Mouse (Mus musculus) MEL (cell line): ENCODE measurements around the gene Satb1. TPM values are rescaled to one million over a fixed set of nuclear protein-coding genes. Genes with fewer than 3 reads are reported as not detected.

ENCODE experiments used
- DNase-seq: peaks from one replicate; pipeline ENCODE4 v3.0.0; 2011; ENCODE audit warnings: low read depth, low spot score
- H3K27ac ChIP-seq: 2 replicates; pipeline ENCODE4 v1.5.1; 2012; ENCODE audit warnings: low read depth, mild to moderate bottlenecking, control low read depth, low read length, moderate library complexity; ENCODE audit not compliant: control insufficient read depth
- H3K27me3 ChIP-seq, 2 experiments: fragments of 150-350 bp in 1 of 2; sonication (generic) in 1 of 2; 2 replicates each; pipeline ENCODE4 v1.6.1; 2012; ENCODE audit warnings: low read length in 2 of 2, mild to moderate bottlenecking in 2 of 2, improper control_type of control experiment in 1 of 2, moderate library complexity in 1 of 2; ENCODE audit not compliant: insufficient read depth in 2 of 2, control insufficient read depth in 1 of 2
- H3K36me3 ChIP-seq, 2 experiments: 2 replicates each; pipeline ENCODE4 v1.6.1; 2012 to 2014; ENCODE audit warnings: low read length in 2 of 2, improper control_type of control experiment in 1 of 2, inconsistent platforms in 1 of 2, mild to moderate bottlenecking in 1 of 2; ENCODE audit not compliant: insufficient read depth in 2 of 2, control insufficient read depth in 1 of 2
- H3K4me1 ChIP-seq, 2 experiments: fragments of 150-350 bp in 1 of 2; sonication (generic) in 1 of 2; 2 replicates each; pipeline ENCODE4 v1.6.1; 2012; ENCODE audit warnings: low read length in 2 of 2, improper control_type of control experiment in 1 of 2, mild to moderate bottlenecking in 1 of 2; ENCODE audit not compliant: insufficient read depth in 2 of 2, control insufficient read depth in 1 of 2
- H3K4me3 ChIP-seq, 2 experiments: fragments of 150-350 bp in 1 of 2; sonication (generic) in 1 of 2; 2 replicates each; pipeline ENCODE4 v1.5.1; 2012; ENCODE audit warnings: low read depth in 2 of 2, low read length in 2 of 2, mild to moderate bottlenecking in 2 of 2, moderate library complexity in 2 of 2, control low read depth in 1 of 2, improper control_type of control experiment in 1 of 2; ENCODE audit not compliant: control insufficient read depth in 1 of 2, insufficient read depth in 1 of 2
- H3K79me2 ChIP-seq: 2 replicates; pipeline ENCODE4 v1.6.1; 2012; ENCODE audit warnings: mild to moderate bottlenecking, low read length, moderate library complexity; ENCODE audit not compliant: control insufficient read depth, poor library complexity, insufficient read depth
- H3K9ac ChIP-seq: 2 replicates; pipeline ENCODE4 v1.6.1; 2012; ENCODE audit warnings: low read depth, mild to moderate bottlenecking, control low read depth, low read length, moderate library complexity; ENCODE audit not compliant: control insufficient read depth, poor library complexity, severe bottlenecking
- H3K9me3 ChIP-seq: fragments of 150-350 bp; sonication (generic); replicated peaks from 2 replicates; pipeline ENCODE4 v1.6.1; 2012; ENCODE audit warnings: mild to moderate bottlenecking, low read length, improper control_type of control experiment, moderate library complexity; ENCODE audit not compliant: insufficient read depth
- BHLHE40 ChIP-seq: IDR thresholded peaks from 2 replicates; pipeline ENCODE4 v1.6.1; 2012; ENCODE audit warnings: low read depth, mild to moderate bottlenecking, inconsistent platforms, low read length, improper control_type of control experiment, borderline replicate concordance
- CHD1 ChIP-seq: IDR thresholded peaks from 2 replicates; pipeline ENCODE4 v1.6.1; 2012; ENCODE audit warnings: low read depth, mild to moderate bottlenecking, inconsistent platforms, low read length, improper control_type of control experiment
- CHD2 ChIP-seq: IDR thresholded peaks from 2 replicates; pipeline ENCODE4 v1.6.1; 2011; ENCODE audit warnings: low read length, improper control_type of control experiment
- HCFC1 ChIP-seq: IDR thresholded peaks from 2 replicates; pipeline ENCODE4 v1.6.1; 2012; ENCODE audit warnings: low read depth, mild to moderate bottlenecking, inconsistent platforms, low read length, improper control_type of control experiment, moderate library complexity
- KAT2A ChIP-seq: conservative IDR thresholded peaks from 2 replicates; pipeline ENCODE4 v1.6.1; 2012; ENCODE audit warnings: low read depth, low read length, improper control_type of control experiment, inconsistent platforms
- MAFK ChIP-seq: IDR thresholded peaks from 2 replicates; pipeline ENCODE4 v1.6.1; 2011; ENCODE audit warnings: low read depth, mild to moderate bottlenecking, low read length, improper control_type of control experiment, borderline replicate concordance
- MAX ChIP-seq: IDR thresholded peaks from 2 replicates; pipeline ENCODE4 v1.6.1; 2011; ENCODE audit warnings: low read length, improper control_type of control experiment
- MAZ ChIP-seq: IDR thresholded peaks from 2 replicates; pipeline ENCODE4 v1.6.1; 2012; ENCODE audit warnings: low read depth, mild to moderate bottlenecking, inconsistent platforms, low read length, improper control_type of control experiment
- MEF2A ChIP-seq: IDR thresholded peaks from 2 replicates; pipeline ENCODE4 v1.6.1; 2014; ENCODE audit warnings: low read depth, mild to moderate bottlenecking, inconsistent platforms, low read length, improper control_type of control experiment; ENCODE audit not compliant: poor library complexity, insufficient replicate concordance, severe bottlenecking; ENCODE audit errors: extremely low read depth
- MXI1 ChIP-seq: IDR thresholded peaks from 2 replicates; pipeline ENCODE4 v1.6.1; 2011; ENCODE audit warnings: mild to moderate bottlenecking, low read depth, low read length, improper control_type of control experiment
- MYB ChIP-seq: IDR thresholded peaks from 2 replicates; pipeline ENCODE4 v1.6.1; 2011; ENCODE audit warnings: mild to moderate bottlenecking, low read depth, low read length, improper control_type of control experiment
- MYC ChIP-seq: IDR thresholded peaks from 2 replicates; pipeline ENCODE4 v1.6.1; 2011; ENCODE audit warnings: low read depth, mild to moderate bottlenecking, low read length, improper control_type of control experiment, moderate library complexity
- NELFE ChIP-seq: IDR thresholded peaks from 2 replicates; pipeline ENCODE4 v1.6.1; 2011; ENCODE audit warnings: low read depth, low read length, improper control_type of control experiment
- NRF1 ChIP-seq: IDR thresholded peaks from 2 replicates; pipeline ENCODE4 v1.6.1; 2014; ENCODE audit warnings: low read depth, mild to moderate bottlenecking, inconsistent platforms, low read length, improper control_type of control experiment, moderate library complexity; ENCODE audit not compliant: poor library complexity, insufficient read depth, severe bottlenecking
- POLR2AphosphoS5 ChIP-seq: IDR thresholded peaks from 2 replicates; pipeline ENCODE4 v1.6.1; 2012; ENCODE audit warnings: low read depth, borderline replicate concordance, mild to moderate bottlenecking, inconsistent platforms, low read length, moderate library complexity, mixed read lengths
- RAD21 ChIP-seq: IDR thresholded peaks from 2 replicates; pipeline ENCODE4 v1.6.1; 2011; ENCODE audit warnings: mild to moderate bottlenecking, low read depth, low read length, improper control_type of control experiment
- SMC3 ChIP-seq: IDR thresholded peaks from 2 replicates; pipeline ENCODE4 v1.6.1; 2011; ENCODE audit warnings: low read depth, low read length, improper control_type of control experiment
- TAL1 ChIP-seq: IDR thresholded peaks from 2 replicates; pipeline ENCODE4 v1.6.1; 2012; ENCODE audit warnings: mild to moderate bottlenecking, inconsistent platforms, low read length, moderate library complexity, mixed read lengths
- TBP ChIP-seq: IDR thresholded peaks from 2 replicates; pipeline ENCODE4 v1.8.0; 2011; ENCODE audit warnings: low read depth, low read length, improper control_type of control experiment
- TCF12 ChIP-seq: IDR thresholded peaks from 2 replicates; pipeline ENCODE4 v1.6.1; 2014; ENCODE audit warnings: low read depth, mild to moderate bottlenecking, inconsistent platforms, low read length, improper control_type of control experiment, moderate library complexity
- UBTF ChIP-seq: IDR thresholded peaks from 2 replicates; pipeline ENCODE4 v1.6.1; 2012; ENCODE audit warnings: low read depth, mild to moderate bottlenecking, inconsistent platforms, low read length, improper control_type of control experiment, moderate library complexity, borderline replicate concordance; ENCODE audit not compliant: insufficient read depth
- USF2 ChIP-seq, 2 experiments: IDR thresholded peaks; 2 replicates each; pipeline ENCODE4 v1.6.1; 2011 to 2012; ENCODE audit warnings: improper control_type of control experiment in 2 of 2, low read length in 2 of 2, borderline replicate concordance in 1 of 2, inconsistent platforms in 1 of 2, low read depth in 1 of 2, mild to moderate bottlenecking in 1 of 2; ENCODE audit not compliant: insufficient read depth in 1 of 2
- ZC3H11A ChIP-seq: IDR thresholded peaks from 2 replicates; pipeline ENCODE4 v1.6.1; 2012; ENCODE audit warnings: low read depth, mild to moderate bottlenecking, inconsistent platforms, low read length, improper control_type of control experiment
- ZMIZ1 ChIP-seq: IDR thresholded peaks from 2 replicates; pipeline ENCODE4 v1.6.1; 2012; ENCODE audit warnings: low read depth, mild to moderate bottlenecking, inconsistent platforms, low read length, improper control_type of control experiment, moderate library complexity
- polyA plus RNA-seq, 2 experiments: library from polyadenylated mRNA; stranded (reverse) in 1 of 2; unstranded in 1 of 2; fragments of >175 nt in 1 of 2; fragments of >200 nt in 1 of 2; gene quantifications; 2 replicates each; pipeline versions ENCODE4 v1.2.1 to v1.2.4; 2012; ENCODE audit warnings: low replicate concordance in 2 of 2, low read depth in 1 of 2; ENCODE audit not compliant: insufficient read length in 2 of 2, insufficient read depth in 1 of 2, missing spikeins in 1 of 2
- total RNA-seq: library from RNA; depleted of rRNA; stranded (reverse); fragments of 300-350 nt; gene quantifications from 2 replicates; pipeline ENCODE4 v1.2.3, GENCODE M21; 2012

Satb1 gene
- total and polyA plus RNA-seq, 3 experiments, result 0.08 TPM; not detected in 2

DNA sequence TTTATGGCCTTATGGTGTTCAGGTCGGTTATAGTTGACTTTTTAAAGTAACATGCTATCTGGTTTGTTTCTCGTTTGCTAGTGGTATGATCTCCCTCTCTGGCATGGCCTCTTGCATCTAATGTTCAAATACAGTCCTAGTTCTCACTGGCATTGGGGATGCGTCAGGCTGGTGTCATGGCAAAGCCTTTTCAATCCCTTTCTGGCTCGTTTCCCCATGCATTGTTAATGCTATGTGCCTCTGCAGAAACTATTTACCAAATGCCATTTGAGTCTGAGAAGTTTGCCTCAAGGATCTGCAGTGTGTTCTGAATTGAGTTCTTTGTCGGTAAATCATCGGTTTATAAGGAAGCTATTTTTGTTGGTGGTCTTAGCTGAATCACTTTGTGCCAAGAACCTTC, 137.4 kb downstream of the Satb1 start:
- H3K79me2 ChIP-seq, result no peaks in the 10 kb centered on the region
- DNase-seq, result no peak
- TF ChIP-seq TBP (no peak), NELFE (no peak), UBTF (no peak), SMC3 (no peak), HCFC1 (no peak), MEF2A (no peak), CHD1 (no peak), MAZ (no peak), ZC3H11A (no peak), MYB (no peak), ZMIZ1 (no peak), BHLHE40 (no peak), NRF1 (no peak), RAD21 (no peak), TAL1 (no peak), POLR2AphosphoS5 (no peak)
- H3K4me3 ChIP-seq, result no peak overlapping the region
- no peaks in the 10 kb centered on the region for H3K4me1 ChIP-seq
- H3K27ac ChIP-seq, result no peak overlapping the region
- H3K9ac ChIP-seq, result no peak overlapping the region
- H3K9me3 ChIP-seq, result no peaks in the 10 kb centered on the region
- H3K27me3 ChIP-seq, result no peaks in the 10 kb centered on the region
- no peaks in the 10 kb centered on the region for H3K36me3 ChIP-seq

DNA sequence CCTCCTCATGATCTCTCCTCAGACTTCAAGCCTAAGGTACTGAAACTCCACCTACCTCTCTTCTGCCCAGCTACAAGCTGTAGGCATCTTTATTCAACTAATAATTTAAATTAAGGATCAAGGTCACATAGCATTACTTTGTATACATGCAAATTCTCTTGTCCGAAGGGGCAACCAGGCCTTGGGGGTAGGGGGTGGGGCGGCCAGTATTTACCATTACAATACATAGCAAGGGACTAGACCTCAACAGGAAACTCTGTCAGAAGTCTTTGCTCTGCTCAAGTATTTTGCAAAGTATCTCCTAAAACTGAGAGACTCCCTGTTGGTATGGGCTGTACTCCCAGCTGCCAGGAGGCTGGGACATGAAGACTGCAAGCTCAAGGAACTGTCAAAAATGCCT, 137.8 kb downstream of the Satb1 start:
- no peak overlapping the region for H3K27ac ChIP-seq
- no peak for TF ChIP-seq MAX
- no peak for TF ChIP-seq UBTF
- no peak for TF ChIP-seq KAT2A
- TF ChIP-seq USF2 (IDR thresholded peaks at IDR 0.05; ENCODE audit: borderline replicate concordance in 1 of 2, insufficient read depth in 1 of 2, low read depth in 1 of 2, low read length in 2 of 2), result no peak
- no peak for TF ChIP-seq CHD2
- TF ChIP-seq CHD1, result no peak
- no peak for TF ChIP-seq TCF12
- TF ChIP-seq MEF2A, result no peak
- TF ChIP-seq MXI1, result no peak
- TF ChIP-seq TAL1, result no peak
- no peak for TF ChIP-seq MAFK
- no peak for TF ChIP-seq NELFE
- TF ChIP-seq MYC, result no peak
- no peaks in the 10 kb centered on the region for H3K79me2 ChIP-seq
- H3K27me3 ChIP-seq, result no peaks in the 10 kb centered on the region
- H3K4me3 ChIP-seq, result no peak overlapping the region
- DNase-seq, result no peak
- no peaks in the 10 kb centered on the region for H3K4me1 ChIP-seq
- H3K9me3 ChIP-seq, result no peaks in the 10 kb centered on the region
- no peaks in the 10 kb centered on the region for H3K36me3 ChIP-seq
- no peak overlapping the region for H3K9ac ChIP-seq
